Mouse (Mus musculus): ENCODE data around the gene Glyctk.

DNA sequence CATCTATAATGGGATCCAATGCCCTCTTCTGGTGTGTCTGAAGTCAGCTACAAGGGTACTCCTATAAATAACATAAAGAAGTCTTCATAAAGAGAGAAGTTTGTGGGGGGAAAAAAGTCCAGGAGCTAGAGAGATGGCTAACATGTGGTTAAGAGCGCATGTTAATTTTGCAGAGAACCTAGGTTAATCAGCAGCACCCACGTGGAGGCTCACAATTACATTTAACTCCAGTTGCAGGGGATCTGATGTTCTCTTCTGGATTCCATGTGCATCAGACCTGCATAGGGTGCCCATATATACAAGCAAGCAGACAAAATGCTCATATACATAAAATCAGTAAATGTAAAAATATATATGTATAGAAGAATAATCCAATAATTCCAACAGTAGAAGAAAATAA, 15.4 kb upstream of the Glyctk start:
- TF ChIP-seq CTCF (IDR thresholded peaks at IDR 0.05; ENCODE audit: low read depth, low read length) (no peak), POLR2AphosphoS5 (IDR thresholded peaks at IDR 0.05; ENCODE audit: insufficient replicate concordance, low read depth, low read length) (no peak), GATA1 (IDR thresholded peaks at IDR 0.05; ENCODE audit: borderline replicate concordance, low read length) (no peak)
